Mouse (Mus musculus) retina, adult 2 months (tissue): Measurements from ENCODE around the gene Idh1.

ENCODE experiments used
- DNase-seq: peaks from one replicate; pipeline ENCODE4 v3.0.0-alpha.2; 2012; ENCODE audit warnings: low read depth, low spot score

Idh1 gene

GRCm38 (mm10) chr1:65176912-65177311 is 9.4 kb downstream of the Idh1 start:
- DNase-seq = no peak

- DNase-seq = no peak
Observed at GRCm38 (mm10) chr1:65176171-65176570, 10.1 kb downstream of the Idh1 start.

- no peak for DNase-seq
Observed at GRCm38 (mm10) chr1:65173716-65174115, 12.6 kb downstream of the Idh1 start.

- DNase-seq = no peak
Observed at GRCm38 (mm10) chr1:65171579-65171978, 14.7 kb downstream of the Idh1 start.

- no peak for DNase-seq
Observed at GRCm38 (mm10) chr1:65169947-65170346, 16.4 kb downstream of the Idh1 start.

GRCm38 (mm10) chr1:65169536-65169935 is 16.8 kb downstream of the Idh1 start:
- DNase-seq = no peak

- DNase-seq = no peak
Observed at GRCm38 (mm10) chr1:65167496-65167895, 18.8 kb downstream of the Idh1 start.

- no peak for DNase-seq
Observed at GRCm38 (mm10) chr1:65162210-65162609, 24.1 kb downstream of the Idh1 start.

- no peak for DNase-seq
Observed at GRCm38 (mm10) chr1:65156111-65156510, 30.2 kb downstream of the Idh1 start.

GRCm38 (mm10) chr1:65154814-65155213 is 31.5 kb downstream of the Idh1 start:
- DNase-seq = no peak

- no peak for DNase-seq
Observed at GRCm38 (mm10) chr1:65147971-65148370, 38.3 kb downstream of the Idh1 start.

GRCm38 (mm10) chr1:65147326-65147725 is 39.0 kb downstream of the Idh1 start:
- no peak for DNase-seq

GRCm38 (mm10) chr1:65146601-65147000 is 39.7 kb downstream of the Idh1 start:
- no peak for DNase-seq

- DNase-seq = no peak
Observed at GRCm38 (mm10) chr1:65144783-65145182, 41.5 kb downstream of the Idh1 start.

- DNase-seq = no peak
Observed at GRCm38 (mm10) chr1:65137560-65137959, 48.7 kb downstream of the Idh1 start.

- no peak for DNase-seq
Observed at GRCm38 (mm10) chr1:65132833-65133232, 53.5 kb downstream of the Idh1 start.

- no peak for DNase-seq
Observed at GRCm38 (mm10) chr1:65131671-65132070, 54.6 kb downstream of the Idh1 start.

- no peak for DNase-seq
Observed at GRCm38 (mm10) chr1:65130226-65130625, 56.1 kb downstream of the Idh1 start.

GRCm38 (mm10) chr1:65129634-65130180 is 56.6 kb downstream of the Idh1 start:
- DNase-seq = no peak

- DNase-seq = no peak
Observed at GRCm38 (mm10) chr1:65122574-65123372, 63.5 kb downstream of the Idh1 start, which contains the start of gene D630023F18Rik. D630023F18Rik (minus strand) TSS chr1:65123214.

GRCm38 (mm10) chr1:65119438-65119837 is 66.9 kb downstream of the Idh1 start, which contains the start of gene Gm28845:
Gm28845 (minus strand) TSS chr1:65119558.
- no peak for DNase-seq

GRCm38 (mm10) chr1:65118150-65118913 is 68.0 kb downstream of the Idh1 start:
- DNase-seq = no peak
